Mouse (Mus musculus) cortical plate, adult 2 months (tissue): Measurements from ENCODE around the gene Parl.

ENCODE experiments used
- CTCF ChIP-seq: fragments of 200-500 bp; IDR thresholded peaks from 2 replicates; pipeline ENCODE4 v1.5.1; 2011; ENCODE audit warnings: mild to moderate bottlenecking, control low read depth, low read length; ENCODE audit not compliant: insufficient read depth; ENCODE audit errors: extremely low read depth
- POLR2A ChIP-seq: fragments of 200-500 bp; IDR thresholded peaks from 2 replicates; pipeline ENCODE4 v1.6.1; 2011; ENCODE audit warnings: mild to moderate bottlenecking, low read length, control low read depth; ENCODE audit not compliant: insufficient read depth; ENCODE audit errors: extremely low read depth

- peak; percentile 88 for TF ChIP-seq CTCF
- TF ChIP-seq POLR2A = peak; percentile 55; the same call in 1 of the 2 replicates
These were observed at the start of gene Parl for GRCm38 (mm10) chr16:20301770-20302649.
